Mouse (Mus musculus): Measurements from ENCODE around the gene Gja5.

Gja5 gene

DNA sequence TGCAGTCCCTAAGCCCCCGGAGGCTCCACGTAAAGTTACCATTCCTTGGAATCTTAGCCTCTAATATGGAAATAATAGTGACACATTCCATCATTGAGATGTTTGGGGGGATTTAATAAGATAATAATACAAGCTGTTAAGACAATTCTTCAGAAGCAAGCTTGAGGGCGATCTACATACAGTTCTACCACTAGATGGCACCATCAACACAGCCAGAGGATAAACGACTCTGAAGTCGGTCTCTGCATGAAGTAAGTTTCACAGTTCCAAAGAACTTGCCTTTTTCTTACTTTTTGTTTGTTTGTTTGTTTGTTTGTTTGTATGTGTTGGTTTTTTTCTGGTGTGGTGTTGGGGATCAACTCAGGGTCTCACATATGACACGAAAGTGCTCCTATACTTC, 31.7 kb downstream of the Gja5 start:
- no peak for DNase-seq (ENCODE audit: low spot score)

DNA sequence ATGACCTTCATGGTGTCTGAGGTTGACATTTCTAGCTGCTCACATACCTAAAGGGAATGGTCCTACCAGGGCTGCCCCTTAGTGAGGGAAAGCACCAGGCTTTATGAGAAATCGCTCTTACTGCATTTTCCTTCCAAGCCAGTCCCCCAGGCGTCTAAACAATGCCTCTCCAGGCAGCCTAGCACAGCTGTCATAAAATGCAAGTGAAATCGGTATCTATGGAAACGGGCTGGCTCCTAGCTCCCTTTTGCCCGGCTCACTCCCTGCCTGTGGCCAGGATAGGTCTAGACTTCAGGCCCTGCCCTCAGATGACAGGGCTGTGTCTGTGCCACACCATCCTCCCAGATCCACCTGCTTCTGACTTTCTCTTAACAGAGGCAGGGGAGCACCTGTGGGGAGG, 33.1 kb downstream of the Gja5 start:
- no peak for DNase-seq (ENCODE audit: low spot score)

GRCm38 (mm10) chr3:96938738-96939137, 34.2 kb downstream of the Gja5 start:
- DNase-seq (ENCODE audit: low spot score), result peak; percentile 30

DNA sequence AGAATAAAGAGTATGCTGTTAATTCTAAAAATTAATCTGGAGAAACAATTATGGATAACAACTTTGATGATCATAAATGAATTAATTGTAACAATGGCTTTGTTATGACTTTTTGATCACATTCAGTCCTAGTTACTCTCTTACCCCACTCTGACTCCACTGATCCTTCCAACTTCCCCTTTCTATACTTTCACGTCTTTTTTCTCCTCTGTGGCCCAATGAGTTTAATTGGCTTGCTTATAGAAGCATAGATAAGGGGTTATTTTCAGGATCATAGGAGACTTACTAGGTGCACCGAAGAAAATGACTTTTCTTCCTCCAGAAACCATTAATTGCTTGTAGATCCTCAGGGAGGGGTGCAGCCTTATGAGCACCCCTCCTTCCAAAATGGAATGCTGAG, 38.2 kb downstream of the Gja5 start:
- no peak for DNase-seq (ENCODE audit: low spot score)

DNA sequence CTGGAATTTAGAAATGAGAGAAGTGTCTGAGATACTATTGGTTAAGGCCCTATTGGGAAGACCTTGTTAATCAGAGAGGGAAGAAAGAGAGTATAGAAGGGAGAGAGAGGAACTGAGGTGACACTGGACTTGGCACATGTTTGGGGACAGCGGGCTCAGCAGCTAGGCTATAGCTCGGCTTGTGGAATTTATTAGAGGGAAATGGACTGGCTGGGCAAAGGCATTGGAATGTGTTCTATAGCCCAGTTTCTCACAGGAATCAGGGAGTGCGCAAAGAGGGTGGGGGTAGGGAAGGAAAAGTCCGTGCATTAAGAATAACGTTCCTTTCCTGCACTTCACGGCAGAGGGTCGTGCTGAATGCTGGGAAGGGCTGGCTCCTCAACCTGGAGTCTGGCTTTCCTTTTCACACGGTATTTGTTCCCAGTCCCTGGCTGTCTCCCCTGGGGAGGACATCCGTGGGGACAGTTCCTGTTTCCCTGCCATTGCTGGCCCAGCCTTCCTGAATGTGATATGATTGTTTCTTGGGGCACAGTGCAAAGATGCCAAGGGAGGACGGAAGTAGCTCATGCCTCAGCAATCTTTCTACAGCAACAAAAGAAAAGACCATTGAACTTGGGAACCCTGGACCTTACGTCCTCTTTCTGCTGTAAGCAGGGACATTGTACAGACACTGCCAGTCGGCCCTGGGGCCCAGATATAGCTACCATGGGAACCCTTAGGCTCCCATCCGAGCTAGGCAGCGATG, 49.2 kb downstream of the Gja5 start:
- no peak for DNase-seq (ENCODE audit: low spot score)

DNA sequence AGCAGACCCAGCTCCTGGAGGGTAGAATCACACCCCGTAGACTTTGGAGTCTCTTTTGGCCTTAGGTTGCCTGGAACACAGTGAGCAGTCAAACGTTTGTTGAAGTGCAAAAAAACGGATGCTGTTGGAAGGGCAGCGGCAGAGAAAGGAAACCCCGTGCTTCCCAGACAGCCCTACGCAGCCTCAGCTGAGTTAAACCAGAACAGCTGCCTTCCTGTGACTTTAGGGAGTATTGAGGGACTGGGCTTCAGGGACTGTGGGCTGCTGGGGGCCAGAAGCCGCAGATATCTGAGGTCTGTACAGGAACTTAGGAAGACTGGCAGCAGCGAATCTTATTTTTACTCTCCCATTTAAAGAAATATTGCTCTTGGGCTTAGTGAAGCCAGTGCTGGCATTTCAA, 56.1 kb downstream of the Gja5 start:
- no peak for DNase-seq (ENCODE audit: low spot score)

- no peak for DNase-seq (ENCODE audit: low spot score)
Observed at GRCm38 (mm10) chr3:96963088-96964034, 58.9 kb downstream of the Gja5 start.

- DNase-seq (ENCODE audit: low spot score), result no peak
Observed at GRCm38 (mm10) chr3:96970986-96971385, 66.5 kb downstream of the Gja5 start.

DNA sequence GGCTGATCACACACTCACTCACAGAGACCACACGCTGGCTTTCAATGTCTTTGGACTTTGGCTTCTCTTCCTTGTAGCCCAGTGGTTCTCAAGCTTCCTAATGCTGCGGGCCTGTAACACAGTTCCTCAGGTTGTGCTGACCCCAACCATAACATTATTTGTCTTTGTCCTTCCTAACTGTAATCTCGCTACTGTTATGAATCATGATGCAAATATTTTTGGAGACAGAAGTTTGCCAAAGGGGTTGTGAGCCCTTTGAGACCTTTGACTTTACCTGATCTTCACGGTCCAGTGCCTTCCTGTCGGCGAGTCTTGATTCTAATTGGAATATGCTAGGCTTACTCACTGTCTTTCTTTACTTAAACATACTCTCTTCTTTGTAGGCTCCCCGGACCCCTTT, 70.0 kb downstream of the Gja5 start:
- DNase-seq (ENCODE audit: low spot score), result no peak

- DNase-seq (ENCODE audit: low spot score), result no peak
Observed at GRCm38 (mm10) chr3:96975628-96976027, 71.1 kb downstream of the Gja5 start.

DNA sequence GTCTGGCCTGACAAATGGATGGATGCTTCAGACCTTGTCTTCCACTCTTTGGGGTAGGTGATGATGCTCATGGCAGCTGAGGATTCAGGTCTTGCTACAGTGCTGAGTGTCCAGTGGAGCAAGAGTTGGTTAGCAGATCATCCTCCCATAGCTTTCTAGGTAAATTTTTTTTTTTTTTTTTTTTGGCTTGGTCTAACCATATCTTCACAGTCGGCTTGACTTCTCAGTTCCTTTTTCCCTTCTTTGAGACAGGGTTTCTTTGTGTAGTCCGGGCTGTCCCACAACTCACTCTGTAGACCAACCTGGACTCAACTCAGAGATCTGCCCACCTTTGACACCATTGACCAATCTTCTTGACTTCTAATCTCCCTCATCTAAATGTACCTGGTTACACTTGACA, 73.0 kb downstream of the Gja5 start:
- no peak for DNase-seq (ENCODE audit: low spot score)

GRCm38 (mm10) chr3:96978469-96978868, 74.0 kb downstream of the Gja5 start:
- no peak for DNase-seq (ENCODE audit: low spot score)

DNA sequence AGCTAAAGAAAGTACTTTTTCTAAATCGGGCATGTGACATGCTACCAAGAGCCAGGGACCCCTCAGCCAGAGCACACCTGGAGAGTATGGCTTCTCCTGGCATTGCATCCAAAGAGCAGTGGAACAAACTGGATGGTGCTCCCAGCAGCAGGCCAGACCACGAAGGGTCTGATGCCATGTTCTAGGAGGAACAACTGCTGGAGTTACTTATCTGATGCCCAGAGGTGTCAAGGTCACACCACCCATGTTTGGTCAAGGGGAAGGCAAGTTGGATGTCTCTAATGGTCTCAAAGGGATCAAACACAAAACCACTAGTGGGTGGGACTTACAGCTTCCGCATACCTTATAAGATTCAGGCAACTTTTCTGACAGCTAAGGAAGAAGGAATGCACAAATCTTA, 74.5 kb downstream of the Gja5 start:
- no peak for DNase-seq (ENCODE audit: low spot score)

DNA sequence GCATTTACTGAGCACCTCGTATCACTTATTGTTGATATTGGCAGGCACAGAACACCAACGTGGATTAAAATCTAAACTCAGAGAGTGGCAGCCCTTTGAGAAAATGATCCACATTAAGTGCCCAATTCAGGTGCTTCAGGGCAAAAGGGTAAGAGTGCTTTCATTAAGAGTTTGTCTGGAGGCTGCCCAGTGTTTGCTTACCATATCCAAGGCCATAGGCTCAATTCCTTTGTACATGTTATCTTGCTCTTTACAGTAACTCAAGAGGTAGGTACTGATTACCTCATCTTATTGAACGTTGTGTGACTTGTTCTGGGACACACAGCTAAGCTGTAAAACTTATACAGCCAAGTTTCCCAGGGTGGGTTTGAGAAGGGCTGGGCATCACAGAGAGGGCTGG, 77.3 kb downstream of the Gja5 start:
- no peak for DNase-seq (ENCODE audit: low spot score)

DNA sequence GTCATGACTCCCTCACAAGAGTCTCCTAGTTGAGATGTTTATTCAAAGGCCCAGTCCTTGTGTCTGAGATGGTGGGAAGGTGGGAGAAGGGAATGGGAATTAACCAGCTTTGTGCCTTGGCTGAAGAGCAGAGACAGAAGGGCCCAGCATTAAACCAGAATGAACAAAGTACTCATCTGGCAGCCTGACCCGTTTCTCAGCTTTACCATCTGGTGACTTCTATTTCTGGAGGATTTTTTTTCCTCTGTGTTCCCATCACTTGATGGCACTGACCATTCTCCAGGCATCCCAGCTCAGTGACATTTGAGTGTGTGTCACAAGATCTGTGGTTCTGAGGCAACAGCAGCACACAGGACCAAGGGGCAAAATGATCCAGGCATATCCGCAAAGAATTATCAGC, 78.2 kb downstream of the Gja5 start:
- no peak for DNase-seq (ENCODE audit: low spot score)

DNA sequence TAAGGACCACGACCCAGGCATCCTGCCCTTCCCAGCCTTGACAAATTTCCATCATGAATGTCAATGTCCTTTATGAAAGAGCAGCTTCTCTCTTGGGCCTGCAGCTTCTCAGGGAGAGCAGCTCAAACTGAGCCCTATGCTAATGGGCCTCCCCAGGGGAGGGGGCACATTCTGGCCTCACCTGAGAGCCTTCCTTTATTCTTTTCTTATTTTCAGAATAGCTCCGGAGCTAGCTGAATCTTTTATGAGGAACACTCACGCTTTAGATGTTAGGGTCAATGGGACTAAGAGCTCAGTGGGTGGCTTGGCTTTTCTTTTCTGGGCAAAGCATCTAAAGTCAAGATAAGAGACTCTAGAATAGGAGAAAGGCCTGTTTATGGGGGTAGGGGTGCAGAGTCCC, 88.0 kb downstream of the Gja5 start:
- no peak for DNase-seq (ENCODE audit: low spot score)

DNA sequence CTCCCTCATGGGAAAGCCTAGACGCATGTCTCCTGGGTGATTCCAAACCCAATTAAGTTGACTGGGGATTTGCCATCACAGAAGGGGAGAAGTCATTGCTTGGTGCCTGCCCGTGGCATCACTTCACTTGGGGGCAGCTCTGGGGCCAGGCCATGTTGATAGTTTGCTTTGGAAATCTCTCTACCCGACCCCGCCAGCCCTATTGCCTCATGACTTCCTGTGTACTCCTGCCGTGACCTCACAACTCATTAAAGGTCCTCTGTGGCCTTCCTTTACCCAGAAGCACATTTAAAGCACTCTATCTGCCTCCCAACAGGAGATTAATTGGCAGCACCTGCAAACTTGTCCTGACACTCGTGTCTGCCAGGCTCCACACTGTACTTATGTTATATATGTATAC, 93.3 kb downstream of the Gja5 start:
- DNase-seq (ENCODE audit: low spot score), result no peak

DNA sequence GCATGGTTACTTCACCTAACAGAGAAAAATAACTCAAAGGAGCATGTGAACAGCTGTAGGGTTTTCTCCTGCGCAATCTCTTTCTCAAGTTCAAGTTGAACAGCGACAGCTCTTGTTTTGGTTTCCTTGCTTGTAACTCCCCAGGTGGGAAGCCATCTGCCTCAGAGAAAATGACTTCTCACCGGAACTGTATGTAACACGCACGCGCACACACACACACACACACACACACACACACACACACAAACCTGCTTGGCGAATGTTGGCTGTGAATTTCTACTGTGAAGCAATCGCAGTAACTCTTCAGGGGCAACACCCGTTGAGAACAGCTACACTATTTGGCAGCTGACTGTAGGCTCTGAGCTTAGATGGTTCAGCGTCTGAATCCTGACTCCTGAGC, 98.6 kb downstream of the Gja5 start:
- no peak for DNase-seq (ENCODE audit: low spot score)

GRCm38 (mm10) chr3:97004509-97004908, 100.0 kb downstream of the Gja5 start:
- DNase-seq (ENCODE audit: low spot score), result no peak

- no peak for DNase-seq (ENCODE audit: low spot score)
Observed at GRCm38 (mm10) chr3:97007010-97007448, 102.5 kb downstream of the Gja5 start.

GRCm38 (mm10) chr3:97025226-97025625, 120.7 kb downstream of the Gja5 start:
- DNase-seq (ENCODE audit: low spot score), result no peak

- no peak for DNase-seq (ENCODE audit: low spot score)
Observed at GRCm38 (mm10) chr3:97032053-97032496, 127.6 kb downstream of the Gja5 start.

- DNase-seq (ENCODE audit: low spot score), result no peak
Observed at GRCm38 (mm10) chr3:97035558-97035957, 131.1 kb downstream of the Gja5 start.

All from spleen, adult 12 weeks (tissue).